Mouse (Mus musculus): ENCODE measurements around the gene Cables2. TPM values are rescaled to one million over a fixed set of nuclear protein-coding genes. Genes with fewer than 3 reads are reported as not detected.

The Cables2 gene
- total RNA-seq, 2 experiments from 2014 or later, result 12.1 to 15.6 TPM

Small RNAs within 50 kb of the gene (microRNA-seq; reads per million reads assigned to microRNA genes)
- gene Mir3091 (ENCODE audit: borderline number of aligned reads in 2 of 2), result 0 reads per million in 2 experiments

Other genes with a start within 250 kb of the Cables2 start
- gene Lsm14b, start 248.5 kb downstream of the Cables2 start, total RNA-seq (2021), result 10 to 100 TPM; 35.9 to 44.5 TPM
- gene Psma7, start 231.1 kb downstream of the Cables2 start, total RNA-seq (2021), result 100 to 1,000 TPM; 207 to 235 TPM
- 10 to 100 TPM in 1 of 2 experiments, 1 to 10 TPM in 1; 4.9 to 13.5 TPM for gene Ss18l1, start 231.0 kb downstream of the Cables2 start, total RNA-seq (2021)
- gene Mtg2, start 202.9 kb downstream of the Cables2 start, total RNA-seq (2021), result 10 to 100 TPM; 14.6 to 15.3 TPM
- gene Hrh3, start 169.0 kb downstream of the Cables2 start, total RNA-seq (2021), result under 1 TPM in 1 of 2 experiments, not detected in 1; 0.10 TPM
- gene Osbpl2, start 154.2 kb downstream of the Cables2 start, total RNA-seq (2021), result 10 to 100 TPM; 36.9 to 37.5 TPM
- gene Adrm1, start 102.0 kb downstream of the Cables2 start, total RNA-seq (2021), result 100 to 1,000 TPM; 179 to 198 TPM
- gene Lama5, start 47.6 kb downstream of the Cables2 start, total RNA-seq (2021), result 10 to 100 TPM; 31.5 to 61.3 TPM
- gene Rps21, start 16.1 kb downstream of the Cables2 start, total RNA-seq (2021), result 100 to 1,000 TPM; 777 to 810 TPM
- not detected for gene Rbbp8nl, start 16.4 kb upstream of the Cables2 start, total RNA-seq (2021)
- under 1 TPM in 1 of 2 experiments, not detected in 1; 0.16 TPM for gene Gata5, start 61.2 kb upstream of the Cables2 start, total RNA-seq (2021)
- gene Slco4a1, start 182.7 kb upstream of the Cables2 start, total RNA-seq (2021), result 1 to 10 TPM; 1.9 to 2.7 TPM
- not detected for gene Ntsr1, start 226.5 kb upstream of the Cables2 start, total RNA-seq (2021)